Mouse (Mus musculus) megakaryocyte, embryonic 14.5 days (primary cell): ENCODE data around the gene Kctd6. TPM values are rescaled to one million over a fixed set of nuclear protein-coding genes. Genes with fewer than 3 reads are reported as not detected.

Source experiments
- H3K27me3 ChIP-seq: replicated peaks from 2 replicates; pipeline ENCODE3; 2012; ENCODE audit warnings: inconsistent platforms
- H3K36me3 ChIP-seq: replicated peaks from 2 replicates; pipeline ENCODE3; 2012; ENCODE audit warnings: low read length, inconsistent platforms, mixed read lengths
- H3K4me1 ChIP-seq: 2 replicates; pipeline ENCODE4 v1.6.1; 2012; ENCODE audit warnings: inconsistent platforms
- H3K4me3 ChIP-seq: replicated peaks from 2 replicates; pipeline ENCODE3; 2012; ENCODE audit warnings: moderate library complexity, mild to moderate bottlenecking, inconsistent platforms
- H3K9me3 ChIP-seq: 2 replicates; pipeline ENCODE4 v1.6.1; 2012; ENCODE audit warnings: inconsistent platforms
- FLI1 ChIP-seq: IDR thresholded peaks from 2 replicates; pipeline ENCODE4 v1.6.1; 2012; ENCODE audit warnings: low read length, inconsistent platforms, mixed read lengths
- GATA1 ChIP-seq: IDR thresholded peaks from 3 replicates; pipeline ENCODE4 v1.6.1; 2012; ENCODE audit warnings: mixed read lengths, low read length, inconsistent platforms, borderline replicate concordance
- polyA plus RNA-seq: library from polyadenylated mRNA; stranded (reverse); fragments of >175 nt; gene quantifications from 2 replicates; pipeline ENCODE4 v1.2.3, GENCODE M21; 2012; ENCODE audit warnings: low replicate concordance; ENCODE audit not compliant: insufficient read depth

Kctd6 gene
- polyA plus RNA-seq, 1 experiment = 0.16 TPM

DNA sequence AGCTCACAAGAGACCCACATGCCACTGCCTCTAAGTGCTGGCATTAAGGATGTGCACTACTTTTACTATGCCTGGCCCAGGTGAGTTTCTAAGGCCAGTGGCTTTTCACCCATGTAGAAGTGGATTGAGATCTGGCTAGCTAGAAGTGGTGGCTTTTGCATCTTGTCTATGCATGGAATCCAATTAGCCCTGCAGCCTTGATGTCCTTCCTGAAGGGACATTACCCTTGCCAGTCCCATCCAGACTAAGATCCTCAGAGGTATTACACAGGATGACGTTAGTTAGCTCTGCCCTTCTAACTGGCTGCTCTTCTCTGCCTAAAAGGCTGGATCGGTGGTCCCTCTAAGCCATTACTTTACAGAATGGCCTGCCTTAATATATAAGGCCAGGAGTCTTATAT, 944 bp upstream of the Kctd6 start:
- no peaks in the 10 kb centered on the region for H3K36me3 ChIP-seq
- no peaks in the 10 kb centered on the region for H3K9me3 ChIP-seq
- H3K27me3 ChIP-seq = peaks cover 12% of the 10 kb centered on the region
- peaks cover 27% of the 10 kb centered on the region for H3K4me1 ChIP-seq
- TF ChIP-seq FLI1 = no peak
- no peak for TF ChIP-seq GATA1
- H3K4me3 ChIP-seq = no peak overlapping the region

DNA sequence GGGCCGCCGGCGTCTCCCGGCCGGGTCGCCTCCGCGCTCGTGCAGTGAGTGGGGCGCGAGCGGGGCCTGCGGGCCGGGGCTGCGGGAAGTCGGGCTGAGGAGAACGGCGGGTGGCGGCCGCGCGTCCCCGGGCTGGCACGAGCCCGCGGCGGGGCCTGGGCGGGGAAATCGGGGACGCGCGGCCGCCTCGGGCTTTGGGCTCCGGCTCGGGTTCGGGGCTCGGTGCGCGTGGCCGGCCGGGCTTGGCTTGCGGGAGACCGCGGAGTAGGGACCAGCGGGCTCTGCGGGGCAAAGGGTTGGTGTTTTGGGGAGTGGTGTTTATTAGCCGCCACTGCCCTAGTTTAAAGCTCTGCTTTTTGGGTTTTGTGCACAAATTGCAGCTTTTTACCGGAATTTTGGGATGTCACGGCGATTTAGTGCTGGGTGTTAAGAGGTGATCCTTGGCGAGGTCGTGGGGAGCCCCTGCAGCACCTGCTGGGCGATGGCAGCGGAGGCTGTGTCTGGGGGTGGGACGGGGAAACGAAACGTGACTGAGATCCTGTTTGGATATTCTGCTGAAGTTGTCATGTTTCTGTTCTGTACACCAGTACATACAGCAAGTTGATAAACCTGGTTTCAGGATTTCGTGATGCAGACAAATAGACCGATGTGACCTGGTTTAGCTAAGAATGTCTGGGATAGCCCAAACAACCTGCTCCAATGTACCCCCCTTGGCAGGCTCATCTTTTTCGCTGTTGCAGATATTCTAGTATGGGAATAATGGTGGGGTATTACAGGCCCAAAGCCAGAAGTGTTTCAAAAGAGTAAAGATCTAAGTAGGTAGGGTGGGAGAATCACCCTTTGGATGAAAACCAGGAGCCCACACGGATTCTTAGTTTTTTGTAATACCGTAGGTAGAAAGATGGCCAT, 613 bp downstream of the Kctd6 start:
- Histone ChIP-seq H3K4me3 (peak overlapping the region; percentile 93), H3K27me3 (peaks cover 3% of the 10 kb centered on the region), H3K36me3 (no peaks in the 10 kb centered on the region), H3K4me1 (peaks cover 19% of the 10 kb centered on the region), H3K9me3 (no peaks in the 10 kb centered on the region)
- TF ChIP-seq FLI1 (no peak), GATA1 (no peak)

DNA sequence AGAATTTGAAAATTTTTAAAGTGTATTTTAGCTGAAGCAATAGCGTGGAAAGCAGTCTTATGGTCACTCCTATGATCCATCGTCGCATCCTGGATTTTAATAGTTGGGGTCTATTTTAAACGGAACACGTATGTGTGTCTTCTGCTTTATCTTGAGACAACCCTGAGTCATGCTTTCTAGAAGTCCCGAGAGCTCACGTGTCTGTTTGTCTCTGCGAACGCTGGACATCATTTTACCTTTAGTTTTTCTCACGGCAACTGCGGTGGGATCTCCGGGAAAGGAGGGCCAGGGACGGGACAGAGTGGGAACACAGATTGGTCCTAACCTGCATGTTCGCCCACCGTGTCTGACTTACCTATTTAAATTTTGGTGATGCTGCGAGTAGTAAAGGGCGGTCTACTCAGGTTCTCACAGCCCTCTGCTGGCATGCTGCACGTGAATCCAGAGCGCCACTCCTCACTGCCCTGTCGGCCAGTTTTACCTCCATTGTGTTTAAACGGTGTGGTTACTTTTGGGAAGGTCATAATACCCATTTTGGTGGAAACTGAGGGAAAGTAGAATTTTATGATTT, 1.4 kb downstream of the Kctd6 start:
- H3K4me3 ChIP-seq = peak overlapping the region; percentile 59

DNA sequence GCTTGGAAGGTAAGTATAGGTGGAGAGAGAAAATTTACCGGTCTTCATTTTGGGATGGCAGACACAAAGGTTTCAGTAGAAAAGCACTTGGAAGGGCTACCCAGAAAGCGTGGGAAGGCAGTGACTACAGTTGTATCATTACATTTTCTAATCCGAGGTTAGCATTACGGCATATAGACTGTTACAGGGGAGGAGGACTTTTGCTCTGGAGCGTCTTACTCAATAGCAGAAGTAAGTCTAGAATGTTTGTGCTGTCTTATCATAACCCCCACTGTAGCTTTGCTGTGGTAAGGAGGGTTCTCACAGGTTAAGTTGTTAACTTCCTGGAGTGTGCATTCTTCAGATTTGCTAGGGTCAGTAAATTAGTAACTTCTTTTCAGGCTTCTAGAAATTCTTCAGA, 2.2 kb downstream of the Kctd6 start:
- Histone ChIP-seq H3K9me3 (no peaks in the 10 kb centered on the region), H3K4me3 (no peak overlapping the region), H3K27me3 (peaks cover 3% of the 10 kb centered on the region), H3K36me3 (no peaks in the 10 kb centered on the region), H3K4me1 (peaks cover 19% of the 10 kb centered on the region)
- TF ChIP-seq GATA1 = no peak
- TF ChIP-seq FLI1 = no peak

More for the DNA sequence above, 1.4 kb downstream of the Kctd6 start:
- Histone ChIP-seq H3K9me3 (no peaks in the 10 kb centered on the region), H3K27me3 (peaks cover 3% of the 10 kb centered on the region), H3K36me3 (no peaks in the 10 kb centered on the region), H3K4me1 (peaks cover 19% of the 10 kb centered on the region)
- TF ChIP-seq FLI1 (no peak), GATA1 (no peak)

DNA sequence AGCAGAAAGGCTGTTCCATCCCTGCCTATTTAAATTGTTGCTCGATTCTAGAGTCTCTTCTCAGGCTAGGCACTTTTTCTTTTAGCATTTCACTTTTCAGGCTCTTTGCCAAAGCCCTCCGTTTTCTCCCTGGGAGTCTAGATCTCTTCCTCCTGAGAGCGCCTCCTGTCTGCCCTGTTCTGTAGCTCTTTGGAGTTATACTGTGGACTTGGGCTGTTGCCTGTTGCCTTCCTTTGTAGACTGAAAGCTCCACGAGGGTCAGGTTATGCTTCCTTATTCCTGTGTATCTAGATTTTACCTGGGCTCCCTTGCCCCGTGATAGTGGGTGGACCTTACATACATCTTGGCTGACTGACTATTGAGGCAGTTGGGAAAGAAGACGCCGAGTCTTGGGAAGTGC, 4.3 kb downstream of the Kctd6 start:
- H3K27me3 ChIP-seq = peaks cover 3% of the 10 kb centered on the region
- H3K36me3 ChIP-seq = peaks cover 5% of the 10 kb centered on the region
- TF ChIP-seq FLI1 (no peak), GATA1 (no peak)
- H3K4me1 ChIP-seq = peaks cover 19% of the 10 kb centered on the region
- no peak overlapping the region for H3K4me3 ChIP-seq
- H3K9me3 ChIP-seq = no peaks in the 10 kb centered on the region

- H3K9me3 ChIP-seq = no peaks in the 10 kb centered on the region
- TF ChIP-seq FLI1 (no peak), GATA1 (no peak)
- peaks cover 3% of the 10 kb centered on the region for H3K27me3 ChIP-seq
- H3K4me3 ChIP-seq = no peak overlapping the region
- H3K4me1 ChIP-seq = peaks cover 20% of the 10 kb centered on the region
- peaks cover 5% of the 10 kb centered on the region for H3K36me3 ChIP-seq
Measured at GRCm38 (mm10) chr14:8218730-8219380, 4.9 kb downstream of the Kctd6 start.

DNA sequence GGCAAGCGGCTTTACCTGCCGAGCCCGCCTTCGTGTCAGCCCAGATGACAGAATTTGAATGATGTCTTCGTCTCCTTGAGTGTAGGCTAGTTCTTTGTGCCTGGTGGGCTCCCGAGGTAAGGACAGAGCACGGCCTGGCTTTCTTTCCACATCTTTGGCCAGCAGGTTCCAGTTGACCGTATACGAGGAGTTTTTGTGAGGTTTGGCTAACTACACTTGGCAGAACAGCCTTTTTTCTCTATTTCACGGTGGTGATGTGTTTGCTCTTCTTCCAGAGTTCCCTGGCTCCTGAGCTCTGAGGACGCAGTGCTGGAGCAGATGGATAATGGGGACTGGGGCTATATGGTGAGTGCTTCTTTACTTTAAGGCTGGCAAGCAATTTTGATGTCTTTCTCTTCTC, 5.9 kb downstream of the Kctd6 start:
- H3K27me3 ChIP-seq = peaks cover 3% of the 10 kb centered on the region
- H3K9me3 ChIP-seq = no peaks in the 10 kb centered on the region
- H3K4me3 ChIP-seq = no peak overlapping the region
- TF ChIP-seq GATA1 (no peak), FLI1 (no peak)
- H3K36me3 ChIP-seq = peaks cover 5% of the 10 kb centered on the region
- peaks cover 18% of the 10 kb centered on the region for H3K4me1 ChIP-seq

GRCm38 (mm10) chr14:8220306-8220705, 6.4 kb downstream of the Kctd6 start:
- H3K36me3 ChIP-seq = peaks cover 5% of the 10 kb centered on the region
- peaks cover 14% of the 10 kb centered on the region for H3K4me1 ChIP-seq
- TF ChIP-seq GATA1 = no peak
- TF ChIP-seq FLI1 = no peak
- H3K9me3 ChIP-seq = no peaks in the 10 kb centered on the region
- H3K4me3 ChIP-seq = no peak overlapping the region
- H3K27me3 ChIP-seq = peaks cover 2% of the 10 kb centered on the region

GRCm38 (mm10) chr14:8220912-8221311, 7.0 kb downstream of the Kctd6 start:
- Histone ChIP-seq H3K36me3 (peaks cover 5% of the 10 kb centered on the region), H3K4me3 (no peak overlapping the region), H3K9me3 (no peaks in the 10 kb centered on the region), H3K4me1 (peaks cover 10% of the 10 kb centered on the region), H3K27me3 (no peaks in the 10 kb centered on the region)
- TF ChIP-seq GATA1 (no peak), FLI1 (no peak)

DNA sequence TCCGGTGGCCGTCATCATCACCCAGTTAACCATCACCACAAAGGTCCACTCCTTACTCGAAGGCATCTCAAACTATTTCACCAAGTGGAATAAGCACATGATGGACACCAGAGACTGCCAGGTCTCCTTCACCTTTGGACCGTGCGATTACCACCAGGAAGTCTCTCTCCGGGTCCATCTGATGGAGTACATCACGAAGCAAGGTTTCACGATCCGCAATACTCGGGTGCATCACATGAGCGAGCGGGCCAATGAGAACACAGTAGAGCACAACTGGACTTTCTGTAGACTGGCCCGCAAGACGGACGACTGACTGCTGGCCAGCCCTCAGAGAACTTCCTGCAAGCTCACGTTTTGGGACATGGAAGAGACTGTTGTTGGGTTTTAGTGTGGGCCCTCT, 8.6 kb downstream of the Kctd6 start:
- H3K4me1 ChIP-seq = peaks cover 7% of the 10 kb centered on the region
- H3K27me3 ChIP-seq = peaks cover 6% of the 10 kb centered on the region
- peaks cover 5% of the 10 kb centered on the region for H3K36me3 ChIP-seq
- TF ChIP-seq GATA1 = no peak
- TF ChIP-seq FLI1 = no peak
- no peaks in the 10 kb centered on the region for H3K9me3 ChIP-seq
- no peak overlapping the region for H3K4me3 ChIP-seq
